Mouse (Mus musculus) embryonic facial prominence, embryonic 11.5 days (tissue): ENCODE measurements at regions not wholly inside any gene's neighbourhood (a gene's known extent, or its start where the extent isn't known, plus 50 kb on each side); places are given as distances from the start of the nearest gene placed in this dataset.

ENCODE experiments used
- ATAC-seq: fragments of 200-750 bp; cut with Nextera tagmentation; replicated peaks from 2 replicates; pipeline ENCODE4 v1.8.0; 2017; ENCODE audit warnings: low read depth; ENCODE audit not compliant: insufficient number of reproducible peaks, low FRiP score, low TSS enrichment
- DNase-seq: peaks from one replicate; pipeline ENCODE4 v3.0.0-alpha.2; 2015; ENCODE audit warnings: low spot score
- H3K27ac ChIP-seq: fragments of 300-500 bp; sonication (generic); replicated peaks from 2 replicates; pipeline ENCODE4 v1.5.1; 2014; ENCODE audit warnings: mild to moderate bottlenecking, low read depth, low read length, control low read depth
- H3K27me3 ChIP-seq: fragments of 300-500 bp; sonication (generic); 2 replicates; pipeline ENCODE4 v1.6.1; 2014; ENCODE audit warnings: mild to moderate bottlenecking, low read length, moderate library complexity, mixed read lengths; ENCODE audit not compliant: control insufficient read depth, insufficient read depth
- H3K36me3 ChIP-seq: fragments of 300-500 bp; sonication (generic); replicated peaks from 2 replicates; pipeline ENCODE4 v1.6.1; 2014; ENCODE audit warnings: low read depth, mild to moderate bottlenecking, low read length, moderate library complexity, mixed read lengths; ENCODE audit not compliant: control insufficient read depth, insufficient read depth
- H3K4me1 ChIP-seq: fragments of 300-500 bp; sonication (generic); 2 replicates; pipeline ENCODE4 v1.6.1; 2014; ENCODE audit warnings: low read length, mixed read lengths; ENCODE audit not compliant: control insufficient read depth, insufficient read depth
- H3K4me2 ChIP-seq: fragments of 300-500 bp; sonication (generic); 2 replicates; pipeline ENCODE4 v1.6.1; 2014; ENCODE audit warnings: low read depth, mild to moderate bottlenecking, control low read depth, low read length, moderate library complexity
- H3K4me3 ChIP-seq: fragments of 300-500 bp; sonication (generic); 2 replicates; pipeline ENCODE4 v1.5.1; 2014; ENCODE audit warnings: low read depth, low read length, control low read depth
- H3K9ac ChIP-seq: fragments of 300-500 bp; sonication (generic); replicated peaks from 2 replicates; pipeline ENCODE4 v1.6.1; 2014; ENCODE audit warnings: mild to moderate bottlenecking, control low read depth, low read length
- H3K9me3 ChIP-seq: fragments of 300-500 bp; sonication (generic); replicated peaks from 2 replicates; pipeline ENCODE4 v1.6.1; 2016; ENCODE audit warnings: mild to moderate bottlenecking, low read length, inconsistent platforms, mixed read lengths; ENCODE audit not compliant: control insufficient read depth
- WGBS: fragments of 180-500 bp; shearing (Covaris S2); extraction: QIAGEN DNeasy Blood & Tissue Kit; methylation state at CpG from one replicate; pipeline ENCODE4 v1.1.7; 2014; 5-methylcytosine and 5-hydroxymethylcytosine counted together

- peak; percentile 33 for DNase-seq
These were observed 338.4 kb downstream of the Rnd3 start for GRCm38 (mm10) chr2:50810336-50811066.

GRCm38 (mm10) chr2:50809823-50810222 lies 339.1 kb downstream of the Rnd3 start:
- 44% methylated on average over 3 of the region's 3 CpGs for WGBS
- no peaks in the 10 kb centered on the region for H3K4me1 ChIP-seq
- H3K27me3 ChIP-seq = no peaks in the 10 kb centered on the region
- H3K9ac ChIP-seq = no peak overlapping the region
- ATAC-seq = no peak
- no peak for DNase-seq
- H3K4me3 ChIP-seq = no peak overlapping the region
- H3K9me3 ChIP-seq = no peaks in the 10 kb centered on the region
- no peak overlapping the region for H3K27ac ChIP-seq
- no peaks in the 10 kb centered on the region for H3K36me3 ChIP-seq
- H3K4me2 ChIP-seq = no peak overlapping the region

More at GRCm38 (mm10) chr2:50810336-50811066, 338.4 kb downstream of the Rnd3 start:
- no peak overlapping the region for H3K4me3 ChIP-seq
- 12% methylated on average over 5 of the region's 5 CpGs for WGBS
- no peak for ATAC-seq
- H3K4me1 ChIP-seq = no peaks in the 10 kb centered on the region
- no peaks in the 10 kb centered on the region for H3K36me3 ChIP-seq
- H3K27ac ChIP-seq = peak overlapping the region; percentile 25; the same call in 1 of the 2 replicates
- no peaks in the 10 kb centered on the region for H3K27me3 ChIP-seq
- H3K9me3 ChIP-seq = no peaks in the 10 kb centered on the region
- H3K4me2 ChIP-seq = no peak overlapping the region
- no peak overlapping the region for H3K9ac ChIP-seq

- ATAC-seq (no peak), DNase-seq (no peak)
- WGBS = 93% methylated on average over 5 of the region's 6 CpGs
These were observed 341.6 kb downstream of the Rnd3 start for GRCm38 (mm10) chr2:50807162-50807960.

GRCm38 (mm10) chr2:50805645-50806044 lies 343.3 kb downstream of the Rnd3 start:
- Histone ChIP-seq H3K9ac (no peak overlapping the region), H3K36me3 (no peaks in the 10 kb centered on the region), H3K27me3 (no peaks in the 10 kb centered on the region), H3K4me2 (no peak overlapping the region), H3K27ac (no peak overlapping the region), H3K4me3 (no peak overlapping the region), H3K4me1 (no peaks in the 10 kb centered on the region), H3K9me3 (no peaks in the 10 kb centered on the region)
- ATAC-seq = no peak
- WGBS = 78% methylated on average over 3 of the region's 3 CpGs
- no peak for DNase-seq

More at GRCm38 (mm10) chr2:50807162-50807960, 341.6 kb downstream of the Rnd3 start:
- Histone ChIP-seq H3K4me3 (no peak overlapping the region), H3K36me3 (no peaks in the 10 kb centered on the region), H3K4me2 (no peak overlapping the region), H3K9ac (no peak overlapping the region), H3K27ac (no peak overlapping the region), H3K4me1 (no peaks in the 10 kb centered on the region), H3K9me3 (no peaks in the 10 kb centered on the region), H3K27me3 (no peaks in the 10 kb centered on the region)

- H3K27ac ChIP-seq = no peak overlapping the region
- H3K9ac ChIP-seq = no peak overlapping the region
- H3K36me3 ChIP-seq = no peaks in the 10 kb centered on the region
- no peak overlapping the region for H3K4me2 ChIP-seq
- no peaks in the 10 kb centered on the region for H3K27me3 ChIP-seq
- H3K4me3 ChIP-seq = no peak overlapping the region
- no peaks in the 10 kb centered on the region for H3K9me3 ChIP-seq
- ATAC-seq (no peak), DNase-seq (no peak)
- WGBS = 67% methylated on average over 3 of the region's 3 CpGs
- H3K4me1 ChIP-seq = no peaks in the 10 kb centered on the region
These were observed 352.8 kb downstream of the Rnd3 start for GRCm38 (mm10) chr2:50796087-50796486.

GRCm38 (mm10) chr2:50793616-50794015 lies 355.3 kb downstream of the Rnd3 start:
- no peaks in the 10 kb centered on the region for H3K36me3 ChIP-seq
- H3K27me3 ChIP-seq = no peaks in the 10 kb centered on the region
- no peaks in the 10 kb centered on the region for H3K4me1 ChIP-seq
- no peaks in the 10 kb centered on the region for H3K9me3 ChIP-seq
- no peak overlapping the region for H3K4me2 ChIP-seq
- H3K9ac ChIP-seq = no peak overlapping the region
- H3K4me3 ChIP-seq = no peak overlapping the region
- no peak overlapping the region for H3K27ac ChIP-seq
- DNase-seq (no peak), ATAC-seq (no peak)
- WGBS = 81% methylated on average over 2 of the region's 2 CpGs

GRCm38 (mm10) chr2:50793067-50793466 lies 355.8 kb downstream of the Rnd3 start:
- H3K27ac ChIP-seq = no peak overlapping the region
- H3K4me1 ChIP-seq = no peaks in the 10 kb centered on the region
- no peak overlapping the region for H3K4me2 ChIP-seq
- no peaks in the 10 kb centered on the region for H3K36me3 ChIP-seq
- 61% methylated on average over 1 of the region's 1 CpGs for WGBS
- H3K9ac ChIP-seq = no peak overlapping the region
- no peak for ATAC-seq
- no peaks in the 10 kb centered on the region for H3K27me3 ChIP-seq
- no peak for DNase-seq
- H3K4me3 ChIP-seq = no peak overlapping the region
- H3K9me3 ChIP-seq = no peaks in the 10 kb centered on the region

- H3K4me1 ChIP-seq = no peaks in the 10 kb centered on the region
- no peak overlapping the region for H3K4me3 ChIP-seq
- DNase-seq (peak; percentile 82), ATAC-seq (no peak)
- H3K9ac ChIP-seq = no peak overlapping the region
- H3K36me3 ChIP-seq = no peaks in the 10 kb centered on the region
- WGBS = 30% methylated on average over 4 of the region's 4 CpGs
- no peak overlapping the region for H3K27ac ChIP-seq
- H3K27me3 ChIP-seq = no peaks in the 10 kb centered on the region
- no peaks in the 10 kb centered on the region for H3K9me3 ChIP-seq
- no peak overlapping the region for H3K4me2 ChIP-seq
These were observed 359.8 kb downstream of the Rnd3 start for GRCm38 (mm10) chr2:50789051-50789651.
